Mouse (Mus musculus) splenic B cell, adult 2 months (primary cell): ENCODE measurements around the gene Tbc1d10b.
A peak's percentile ranks its signal among the peaks of the same experiment; 100 is the strongest.

Experiments used
- DNase-seq: peaks from one replicate; pipeline ENCODE4 v3.0.0-alpha.2; 2011; ENCODE audit warnings: low read depth, low spot score
- H3K27me3 ChIP-seq: 2 replicates; pipeline ENCODE4 v1.6.1; 2012; ENCODE audit warnings: mild to moderate bottlenecking, low read length, moderate library complexity, mixed read lengths; ENCODE audit not compliant: control insufficient read depth, poor library complexity, insufficient read depth, severe bottlenecking
- H3K36me3 ChIP-seq: 2 replicates; pipeline ENCODE4 v1.6.1; 2012; ENCODE audit warnings: mild to moderate bottlenecking, low read length, moderate library complexity, mixed read lengths; ENCODE audit not compliant: control insufficient read depth, poor library complexity, insufficient read depth, severe bottlenecking

Gene Tbc1d10b

DNA sequence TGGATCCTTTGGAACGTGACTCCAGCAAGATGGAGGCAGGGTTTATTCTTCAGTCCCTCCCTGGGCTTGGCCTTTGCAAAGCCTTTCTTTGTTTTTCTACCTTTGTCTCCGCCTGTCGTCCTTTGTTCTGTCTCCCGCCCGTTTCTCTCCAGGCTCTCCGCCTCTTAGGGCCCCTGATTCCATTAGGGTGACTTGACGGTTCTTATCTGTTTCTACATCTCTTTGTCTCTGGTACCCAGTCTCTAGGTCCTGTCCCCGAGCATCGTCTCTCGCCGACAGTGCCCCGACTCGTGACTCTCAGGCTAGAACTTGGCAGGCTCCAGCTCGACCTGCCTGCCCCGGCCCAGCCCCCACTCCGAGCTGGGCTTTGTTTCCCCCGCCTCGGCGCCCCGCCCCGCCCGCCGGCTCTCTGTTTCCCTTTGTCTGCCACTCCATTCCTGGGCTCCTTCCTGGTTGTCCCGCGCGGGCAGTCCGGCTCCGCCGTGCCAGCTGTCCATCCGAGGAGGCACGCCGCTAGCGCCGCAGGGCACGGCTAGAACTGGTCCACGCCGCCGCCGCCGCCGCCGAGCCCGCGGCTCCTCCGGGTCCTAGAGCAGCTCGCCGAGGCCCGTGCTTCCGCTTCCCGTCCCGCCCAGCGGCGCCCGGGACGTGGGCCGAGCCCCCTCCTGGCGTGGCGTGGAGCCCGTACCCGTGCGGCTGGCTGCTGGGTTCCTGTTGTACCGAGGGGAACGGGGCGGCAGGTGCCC is 24.5 kb upstream of the Tbc1d10b start, which contains the start of the genes Zfp553 and Sept1:
Zfp553 (plus strand) TSS at position 440 of the 746 bp plus-strand sequence.
Sept1 (minus strand) TSS at position 509 of the 746 bp plus-strand sequence.
- no peaks in the 10 kb centered on the region for H3K27me3 ChIP-seq
- peak; percentile 80 for DNase-seq

DNA sequence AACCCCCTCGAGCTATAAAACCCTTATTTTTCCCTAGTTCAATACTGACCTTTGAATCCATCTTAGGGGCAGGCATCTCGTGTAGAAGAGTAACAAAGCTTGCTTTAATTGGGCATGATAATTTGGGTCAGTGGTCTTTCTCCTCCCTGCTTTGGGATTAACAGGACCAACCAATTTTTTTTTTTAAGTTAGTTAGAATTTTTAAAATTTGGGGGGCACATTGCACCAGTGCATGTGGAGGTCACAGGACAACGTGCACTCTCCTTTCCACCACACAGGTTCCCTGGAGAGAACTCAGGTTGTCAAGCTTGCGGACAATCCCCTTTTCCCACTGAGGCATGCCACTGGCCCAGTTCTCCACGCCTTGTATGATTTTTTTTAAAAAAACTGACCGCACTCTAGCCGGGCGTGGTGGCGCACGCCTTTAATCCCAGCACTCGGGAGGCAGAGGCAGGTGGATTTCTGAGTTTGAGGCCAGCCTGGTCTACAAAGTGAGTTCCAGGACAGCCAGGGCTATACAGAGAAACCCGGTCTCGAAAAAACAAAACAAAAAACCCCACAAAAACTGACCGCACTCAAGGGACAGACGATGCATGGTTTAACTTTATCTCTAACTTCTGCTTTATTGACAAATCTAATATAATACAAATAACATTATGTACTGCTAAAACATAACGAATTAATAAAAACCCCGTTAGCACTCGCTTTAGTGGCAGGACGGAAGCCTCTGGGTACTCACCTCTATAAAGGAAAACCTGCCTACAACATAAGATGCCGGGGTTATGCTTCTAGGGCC is 23.8 kb upstream of the Tbc1d10b start:
- Histone ChIP-seq H3K27me3 (no peaks in the 10 kb centered on the region), H3K36me3 (peaks cover 11% of the 10 kb centered on the region)
- DNase-seq = no peak

More for the DNA sequence above, 24.5 kb upstream of the Tbc1d10b start, which contains the start of the genes Zfp553 and Sept1:
- peaks cover 14% of the 10 kb centered on the region for H3K36me3 ChIP-seq

DNA sequence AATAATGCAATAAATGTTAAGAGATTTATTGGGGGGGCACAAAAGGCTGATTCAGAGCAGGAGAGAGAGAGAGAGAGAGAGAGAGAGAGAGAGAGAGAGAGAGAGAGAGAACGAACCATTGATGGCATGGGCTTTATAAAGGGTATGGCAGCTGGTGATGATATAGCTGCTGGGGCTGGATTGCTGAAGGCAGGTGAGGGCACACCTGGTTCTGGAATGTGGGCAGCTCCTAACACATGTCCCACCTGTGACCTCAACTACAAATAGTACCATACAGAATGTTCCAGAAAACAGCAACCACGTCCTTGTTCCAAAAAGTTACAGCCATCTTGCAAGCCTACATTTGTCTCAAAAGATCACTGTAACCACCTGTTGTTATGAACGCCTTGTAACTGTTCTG is 23.1 kb upstream of the Tbc1d10b start:
- DNase-seq = no peak
- H3K36me3 ChIP-seq = peaks cover 9% of the 10 kb centered on the region
- no peaks in the 10 kb centered on the region for H3K27me3 ChIP-seq

DNA sequence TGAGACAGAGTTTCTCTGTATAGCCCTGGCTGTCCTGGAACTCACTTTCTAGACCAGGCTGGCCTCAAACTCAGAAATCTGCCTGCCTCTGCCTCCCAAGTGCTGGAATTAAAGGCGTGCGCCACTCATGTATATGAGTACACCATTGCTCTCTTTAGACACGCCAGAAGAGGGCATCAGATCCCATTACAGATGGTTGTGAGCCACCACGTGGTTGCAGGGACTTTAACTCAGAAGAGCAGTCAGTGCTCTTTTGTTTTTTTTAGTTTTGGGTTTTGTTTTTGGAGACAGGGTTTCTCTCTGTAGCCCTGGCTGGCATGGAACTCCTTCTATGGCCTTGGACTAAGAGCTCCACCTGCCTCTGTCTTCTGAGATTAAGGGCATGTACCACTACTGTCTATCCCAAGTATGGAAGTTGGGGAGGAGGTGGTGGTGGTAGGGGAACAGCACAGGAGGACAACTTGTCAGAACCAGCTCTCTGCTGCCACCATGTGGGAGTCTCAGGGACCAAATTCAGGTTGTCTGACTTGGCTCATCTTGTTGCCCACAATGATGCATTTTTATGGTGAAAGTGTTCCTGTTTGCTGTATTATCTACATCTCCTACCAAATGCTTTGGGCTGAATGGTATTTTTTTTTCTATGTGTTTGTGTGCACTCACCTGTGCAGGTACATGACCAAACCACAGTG is 20.5 kb upstream of the Tbc1d10b start:
- no peaks in the 10 kb centered on the region for H3K27me3 ChIP-seq
- DNase-seq = peak; percentile 92
- H3K36me3 ChIP-seq = no peaks in the 10 kb centered on the region

DNA sequence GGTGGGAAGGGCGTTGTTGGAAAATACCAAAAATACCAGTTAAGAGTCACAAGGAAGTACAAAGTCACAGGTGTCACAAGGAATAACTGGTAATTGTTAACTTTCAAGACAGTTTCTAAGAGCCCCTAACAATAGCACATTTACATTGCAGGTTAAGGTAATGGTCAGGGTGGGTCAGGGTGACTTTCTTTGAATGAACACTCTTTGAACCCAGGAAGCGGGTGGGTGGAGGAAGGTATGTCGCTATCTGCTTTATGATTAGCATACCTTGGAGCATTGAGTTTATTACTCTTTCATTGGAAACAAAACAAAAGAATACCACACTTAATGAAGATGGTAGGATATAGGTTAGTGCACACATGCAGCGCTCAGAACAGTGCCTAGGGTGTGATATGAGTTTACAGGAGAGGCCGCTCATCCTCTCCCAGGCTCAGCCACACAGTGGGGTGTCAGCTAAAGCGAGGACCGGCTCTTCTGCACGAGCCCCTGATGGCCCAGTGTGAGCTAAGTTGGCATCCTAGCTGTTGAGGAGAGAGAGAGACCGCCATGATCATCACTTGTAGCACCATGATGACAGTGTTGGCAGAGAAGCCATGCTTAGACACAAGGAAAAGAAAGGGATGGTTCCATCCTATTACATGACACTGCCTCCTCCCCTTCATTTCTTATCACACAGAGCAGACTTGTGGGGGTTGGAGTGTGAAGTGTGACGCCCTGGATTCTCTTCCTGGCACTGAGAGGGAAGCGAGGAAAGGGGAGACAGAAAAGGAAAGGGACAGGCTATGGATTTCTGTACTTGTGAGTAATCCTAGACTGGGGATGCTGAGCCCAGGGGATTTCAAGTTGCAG is 17.1 kb upstream of the Tbc1d10b start:
- no peak for DNase-seq
- Histone ChIP-seq H3K27me3 (no peaks in the 10 kb centered on the region), H3K36me3 (no peaks in the 10 kb centered on the region)

DNA sequence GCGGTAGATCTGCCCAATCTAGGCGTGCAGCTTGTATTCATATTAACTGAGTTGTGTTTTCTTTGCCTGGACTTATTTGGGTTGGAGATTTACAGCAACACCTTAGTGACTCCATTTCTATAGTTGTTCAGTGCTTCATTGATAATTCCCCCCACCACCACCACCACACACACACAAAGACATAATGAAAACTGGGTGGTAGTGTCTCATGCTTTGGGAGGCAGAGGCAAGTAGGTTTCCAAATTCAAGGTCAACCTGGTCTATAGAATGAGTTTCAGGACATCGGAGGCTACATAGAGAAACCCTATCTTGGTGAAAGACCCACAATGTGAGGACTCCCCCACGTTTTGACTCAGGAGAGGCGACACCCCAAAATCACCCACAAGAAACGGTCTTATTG is 16.3 kb upstream of the Tbc1d10b start:
- H3K36me3 ChIP-seq = no peaks in the 10 kb centered on the region
- no peaks in the 10 kb centered on the region for H3K27me3 ChIP-seq
- DNase-seq = no peak

DNA sequence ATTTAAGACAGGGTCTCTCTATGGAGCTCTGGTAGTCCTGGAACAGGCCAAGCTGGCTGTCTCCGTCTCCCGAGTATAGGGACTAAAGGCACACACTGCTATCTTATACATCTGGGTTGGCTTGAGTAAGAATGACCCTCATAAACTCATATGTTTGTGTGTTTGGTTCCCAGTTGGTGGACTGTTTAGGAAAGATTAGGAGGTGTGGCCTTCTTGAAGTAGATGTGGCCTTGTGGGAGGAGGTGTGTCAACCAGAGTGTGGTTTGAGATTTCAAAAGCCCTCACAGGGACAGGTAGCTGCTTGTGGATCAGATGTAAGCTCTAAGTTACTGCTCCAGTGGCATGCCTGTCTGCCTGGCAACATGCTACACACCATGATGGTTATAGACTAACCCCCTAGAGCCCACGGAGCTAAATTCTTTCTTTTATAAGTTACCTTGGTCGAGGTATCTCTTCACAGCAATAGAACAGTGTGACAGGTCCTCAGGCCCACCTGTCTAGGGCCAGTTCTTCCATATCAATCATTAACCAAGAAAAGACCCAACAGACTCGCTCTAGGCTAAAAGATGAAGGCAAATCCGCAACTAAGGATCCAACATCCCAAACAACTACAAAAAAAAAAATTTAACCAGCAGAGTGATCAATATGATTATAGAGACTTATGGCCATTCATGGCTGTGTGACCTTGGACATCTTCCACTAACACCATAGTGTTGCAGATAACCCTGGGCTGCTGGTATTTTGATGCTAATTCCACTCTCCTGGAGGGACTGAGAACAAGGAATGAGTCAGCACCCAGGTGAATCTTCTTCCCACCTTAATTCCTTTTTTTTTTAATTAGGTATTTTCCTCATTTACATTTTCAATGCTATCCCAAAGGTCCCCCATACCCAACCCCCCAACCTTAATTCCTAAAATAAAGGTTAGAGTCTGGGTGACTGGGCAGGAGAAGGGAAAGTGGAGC is 15.5 kb upstream of the Tbc1d10b start:
- H3K27me3 ChIP-seq = no peaks in the 10 kb centered on the region
- no peaks in the 10 kb centered on the region for H3K36me3 ChIP-seq
- no peak for DNase-seq

DNA sequence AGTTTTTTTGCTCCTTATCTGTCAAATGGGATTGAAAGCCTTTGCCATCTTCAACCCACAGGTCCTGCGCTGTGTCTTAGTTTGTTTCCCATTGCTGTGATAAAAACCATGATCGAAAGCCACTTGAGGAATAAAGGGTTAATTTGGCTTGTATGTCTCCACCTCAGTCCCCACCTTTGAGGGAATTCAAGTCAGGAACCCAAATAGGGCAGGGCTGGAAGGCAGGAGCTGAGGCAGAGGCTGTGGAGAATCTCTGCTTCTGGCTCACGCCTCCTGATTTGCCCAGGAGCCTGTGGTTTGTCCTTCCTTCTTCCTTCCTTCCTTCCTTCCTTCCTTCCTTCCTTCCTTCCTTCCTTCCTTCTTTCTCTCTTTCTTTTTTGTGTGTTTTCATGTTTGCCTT is 14.8 kb upstream of the Tbc1d10b start:
- Histone ChIP-seq H3K36me3 (no peaks in the 10 kb centered on the region), H3K27me3 (no peaks in the 10 kb centered on the region)
- no peak for DNase-seq

DNA sequence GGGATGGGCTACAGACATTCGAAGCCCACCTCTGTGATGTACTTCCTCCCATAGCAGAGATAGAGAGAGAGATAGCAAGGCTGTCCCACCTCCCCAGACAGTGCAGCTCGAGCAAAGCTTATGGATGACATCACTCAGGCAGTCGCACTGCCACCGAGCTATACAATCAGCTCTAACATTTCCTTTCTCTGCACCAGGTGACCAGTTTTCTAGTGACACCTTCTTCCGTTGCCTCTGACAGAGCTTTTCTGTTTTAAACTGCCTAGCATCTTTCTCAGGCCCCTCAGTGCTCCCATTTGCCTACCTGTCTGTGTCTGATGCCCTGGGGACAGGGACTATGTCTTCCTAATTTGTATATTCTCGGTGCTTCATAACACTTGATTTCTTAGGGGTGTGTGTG is 12.2 kb upstream of the Tbc1d10b start:
- no peaks in the 10 kb centered on the region; the same call in 1 of the 2 replicates for H3K36me3 ChIP-seq
- peak; percentile 25 for DNase-seq
- H3K27me3 ChIP-seq = no peaks in the 10 kb centered on the region

DNA sequence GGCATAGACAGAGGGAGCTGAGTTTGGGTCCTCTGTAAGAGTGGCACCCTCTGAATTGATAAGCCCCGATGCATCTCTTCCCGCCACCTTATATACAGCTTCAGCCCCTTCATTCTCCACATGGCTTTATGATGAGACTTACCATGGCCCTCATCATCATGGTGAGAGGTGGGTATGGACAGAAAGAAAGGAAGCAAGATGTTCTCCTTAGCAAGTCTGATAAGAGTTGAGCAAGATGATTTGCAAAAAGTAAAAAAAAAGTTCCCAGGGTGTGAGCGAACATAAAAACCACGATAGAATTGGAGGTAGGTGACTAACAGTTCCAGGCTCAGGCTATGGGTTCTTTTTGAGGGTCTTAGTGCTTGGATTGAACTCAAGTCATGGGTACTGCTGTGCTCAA is 10.4 kb upstream of the Tbc1d10b start:
- Histone ChIP-seq H3K27me3 (no peaks in the 10 kb centered on the region), H3K36me3 (no peaks in the 10 kb centered on the region; the same call in 1 of the 2 replicates)
- DNase-seq = no peak

DNA sequence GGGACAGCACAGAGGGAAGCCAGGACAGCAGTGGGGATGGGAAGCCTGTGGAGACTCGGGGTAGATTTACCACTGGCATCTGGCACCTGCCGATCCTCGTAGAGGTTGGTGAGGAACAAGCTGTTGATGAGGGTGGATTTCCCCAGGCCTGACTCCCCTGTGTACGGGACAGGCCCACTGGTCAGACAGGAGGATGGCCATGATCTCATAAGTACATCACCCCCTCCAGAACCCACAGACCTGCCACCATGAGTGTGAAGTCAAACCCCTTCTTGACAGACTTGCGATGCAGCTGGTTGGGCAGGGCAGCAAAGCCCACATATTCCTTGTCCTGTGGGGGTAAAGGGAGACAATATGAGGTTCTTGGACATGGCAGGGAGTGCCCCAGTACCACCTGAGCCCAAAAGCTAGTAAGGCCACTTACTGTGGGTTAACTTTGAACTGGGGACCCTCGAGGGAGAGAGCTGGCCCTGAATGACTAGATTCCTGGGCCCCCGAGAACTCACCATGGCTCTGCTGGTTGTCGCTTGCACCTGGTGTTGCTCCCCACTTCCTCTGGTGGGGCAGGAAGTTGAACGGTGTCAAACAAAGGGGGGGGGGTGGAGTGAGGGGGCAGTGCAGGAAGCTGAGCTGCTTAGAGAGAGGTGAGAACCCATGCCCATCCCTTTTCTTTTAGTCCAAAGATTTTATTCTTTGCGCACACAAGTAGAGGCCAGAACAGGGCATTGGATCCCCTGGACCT is 9.8 kb upstream of the Tbc1d10b start:
- Histone ChIP-seq H3K27me3 (no peaks in the 10 kb centered on the region), H3K36me3 (no peaks in the 10 kb centered on the region; the same call in 1 of the 2 replicates)
- peak; percentile 75 for DNase-seq

DNA sequence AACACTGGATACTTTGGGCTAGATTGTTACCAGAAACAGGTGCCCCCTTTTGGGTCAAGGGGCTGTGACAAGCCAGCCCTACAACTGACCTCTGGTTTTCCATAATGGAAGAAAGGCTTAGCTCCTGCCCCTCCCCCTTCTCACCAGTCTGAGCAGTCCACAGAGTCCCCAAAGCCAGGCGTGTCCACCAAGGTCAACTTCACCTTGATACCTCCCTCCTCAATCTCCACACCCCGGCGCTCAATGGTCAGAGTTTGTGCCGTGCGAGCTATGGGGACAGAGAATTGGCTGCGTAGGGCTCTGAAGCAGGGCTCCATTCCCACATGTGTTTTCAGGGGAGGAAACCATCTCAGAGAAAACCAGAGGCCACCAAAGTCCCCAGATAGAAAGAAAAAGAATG is 9.2 kb upstream of the Tbc1d10b start:
- H3K27me3 ChIP-seq = no peaks in the 10 kb centered on the region
- no peaks in the 10 kb centered on the region; the same call in 1 of the 2 replicates for H3K36me3 ChIP-seq
- DNase-seq = no peak

DNA sequence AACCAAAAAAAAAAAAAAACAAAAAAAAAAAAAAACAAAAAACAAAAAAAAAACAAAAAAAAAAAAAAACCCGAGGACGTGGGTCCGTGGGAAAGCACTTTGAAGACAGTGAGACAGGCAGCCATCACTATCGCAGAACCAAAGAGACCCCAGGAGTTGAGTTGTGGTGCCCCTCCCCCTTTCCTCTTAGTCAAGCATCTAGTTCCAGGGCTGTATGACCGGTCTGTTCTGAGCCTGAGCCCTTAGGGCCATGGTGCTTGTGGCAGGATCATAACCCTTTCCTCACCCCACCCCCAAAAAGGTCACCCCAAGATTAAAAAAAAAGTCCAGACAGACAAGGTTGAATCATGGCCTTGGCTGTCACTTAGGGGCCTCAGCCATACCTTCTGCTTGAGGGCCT is 8.0 kb upstream of the Tbc1d10b start:
- DNase-seq = no peak
- Histone ChIP-seq H3K36me3 (no peaks in the 10 kb centered on the region; the same call in 1 of the 2 replicates), H3K27me3 (no peaks in the 10 kb centered on the region)
